Mouse (Mus musculus): Measurements from ENCODE around the gene Gpr135. TPM values are rescaled to one million over a fixed set of nuclear protein-coding genes. Genes with fewer than 3 reads are reported as not detected.

Gpr135 gene
- polyA plus RNA-seq (2014; fragmentation: Nextera tagmentation; extraction: Ambion mirVana) = 0.68 and 0.88 TPM in 2 replicates

- no peak within 1 kb of the TSS for H3K27ac ChIP-seq (ENCODE audit: low read depth)
- H3K9ac ChIP-seq = peak within 1 kb of the TSS; percentile 53
- no peaks in the 10 kb centered on the region for H3K9me3 ChIP-seq (ENCODE audit: low read depth, low read length)
- TF ChIP-seq CTCF (IDR thresholded peaks at IDR 0.05; ENCODE audit: low read depth) = peak; percentile 69
- H3K36me3 ChIP-seq (ENCODE audit: insufficient read depth) = peaks cover 2% of the 10 kb centered on the region; the same call in 1 of the 2 replicates
- peak; percentile 93 for DNase-seq
- H3K27me3 ChIP-seq (ENCODE audit: insufficient read depth, low read length) = peaks cover 20% of the 10 kb centered on the region
- H3K4me2 ChIP-seq = peak within 1 kb of the TSS; percentile 99
- peak; percentile 89 for ATAC-seq (ENCODE audit: insufficient read depth)
- H3K4me1 ChIP-seq (ENCODE audit: insufficient read depth) = 0 out of 2 replicates have a peak, but pooled peaks cover 5% of the 10 kb centered on the region
- WGBS = under 1% methylated on average over 94 of the region's 94 CpGs
- H3K4me3 ChIP-seq (ENCODE audit: low read depth, low read length) = peak within 1 kb of the TSS; percentile 62
Measured at GRCm38 (mm10) chr12:72070327-72071269, at the start of gene Gpr135. TSS of gene Gpr135 (minus strand) at chr12:72071125.

- Histone ChIP-seq H3K4me1 (ENCODE audit: insufficient read depth) (no peaks in the 10 kb centered on the region), H3K27ac (ENCODE audit: low read depth) (no peak overlapping the region), H3K4me2 (no peak overlapping the region), H3K4me3 (ENCODE audit: low read depth, low read length) (no peak overlapping the region), H3K36me3 (ENCODE audit: insufficient read depth) (no peaks in the 10 kb centered on the region), H3K9ac (no peak overlapping the region), H3K27me3 (ENCODE audit: insufficient read depth, low read length) (no peaks in the 10 kb centered on the region), H3K9me3 (ENCODE audit: low read depth, low read length) (no peaks in the 10 kb centered on the region)
- ATAC-seq (ENCODE audit: insufficient read depth) (no peak), DNase-seq (no peak)
- TF ChIP-seq CTCF (IDR thresholded peaks at IDR 0.05; ENCODE audit: low read depth) = no peak
- WGBS = 65% methylated on average over 22 of the region's 23 CpGs
Measured at GRCm38 (mm10) chr12:72115686-72116345, 44.9 kb upstream of the Gpr135 start.

GRCm38 (mm10) chr12:72115126-72115525, 44.2 kb upstream of the Gpr135 start:
- H3K36me3 ChIP-seq (ENCODE audit: insufficient read depth) = no peaks in the 10 kb centered on the region
- no peaks in the 10 kb centered on the region for H3K9me3 ChIP-seq (ENCODE audit: low read depth, low read length)
- H3K27me3 ChIP-seq (ENCODE audit: insufficient read depth, low read length) = no peaks in the 10 kb centered on the region
- ATAC-seq (ENCODE audit: insufficient read depth) (no peak), DNase-seq (no peak)
- no peak for TF ChIP-seq CTCF (IDR thresholded peaks at IDR 0.05; ENCODE audit: low read depth)
- no peaks in the 10 kb centered on the region for H3K4me1 ChIP-seq (ENCODE audit: insufficient read depth)
- H3K4me3 ChIP-seq (ENCODE audit: low read depth, low read length) = no peak overlapping the region
- H3K27ac ChIP-seq (ENCODE audit: low read depth) = no peak overlapping the region
- no peak overlapping the region for H3K4me2 ChIP-seq
- H3K9ac ChIP-seq = no peak overlapping the region
- WGBS = 73% methylated on average over 6 of the region's 6 CpGs

- Histone ChIP-seq H3K9ac (no peak overlapping the region), H3K4me2 (peak overlapping the region; percentile 33; the same call in 1 of the 2 replicates), H3K4me1 (ENCODE audit: insufficient read depth) (no peaks in the 10 kb centered on the region), H3K36me3 (ENCODE audit: insufficient read depth) (no peaks in the 10 kb centered on the region; the same call in 1 of the 2 replicates), H3K9me3 (ENCODE audit: low read depth, low read length) (no peaks in the 10 kb centered on the region), H3K27ac (ENCODE audit: low read depth) (no peak overlapping the region), H3K27me3 (ENCODE audit: insufficient read depth, low read length) (no peaks in the 10 kb centered on the region), H3K4me3 (ENCODE audit: low read depth, low read length) (no peak overlapping the region)
- peak; percentile 88 for TF ChIP-seq CTCF (IDR thresholded peaks at IDR 0.05; ENCODE audit: low read depth)
- ATAC-seq (ENCODE audit: insufficient read depth) (peak; percentile 58; the same call in 1 of the 2 replicates), DNase-seq (peak; percentile 93)
- WGBS = 21% methylated on average over 14 of the region's 14 CpGs
Measured at GRCm38 (mm10) chr12:72104525-72105281, 33.8 kb upstream of the Gpr135 start.

- 77% methylated on average over 5 of the region's 5 CpGs for WGBS
- DNase-seq (no peak), ATAC-seq (ENCODE audit: insufficient read depth) (peak; percentile 41; the same call in 1 of the 2 replicates)
- H3K4me3 ChIP-seq (ENCODE audit: low read depth, low read length) = no peak overlapping the region
- no peak overlapping the region for H3K4me2 ChIP-seq
- TF ChIP-seq CTCF (IDR thresholded peaks at IDR 0.05; ENCODE audit: low read depth) = no peak
- no peak overlapping the region for H3K27ac ChIP-seq (ENCODE audit: low read depth)
- H3K9me3 ChIP-seq (ENCODE audit: low read depth, low read length) = no peaks in the 10 kb centered on the region
- no peaks in the 10 kb centered on the region for H3K27me3 ChIP-seq (ENCODE audit: insufficient read depth, low read length)
- no peak overlapping the region for H3K9ac ChIP-seq
- H3K36me3 ChIP-seq (ENCODE audit: insufficient read depth) = no peaks in the 10 kb centered on the region; the same call in 1 of the 2 replicates
- H3K4me1 ChIP-seq (ENCODE audit: insufficient read depth) = no peaks in the 10 kb centered on the region
Measured at GRCm38 (mm10) chr12:72104027-72104426, 33.1 kb upstream of the Gpr135 start.

- H3K36me3 ChIP-seq (ENCODE audit: insufficient read depth) = peaks cover 5% of the 10 kb centered on the region; the same call in 1 of the 2 replicates
- H3K27ac ChIP-seq (ENCODE audit: low read depth) = no peak overlapping the region
- ATAC-seq (ENCODE audit: insufficient read depth) = no peak
- no peaks in the 10 kb centered on the region for H3K4me1 ChIP-seq (ENCODE audit: insufficient read depth)
- H3K4me2 ChIP-seq = no peak overlapping the region
- WGBS = 81% methylated on average over 6 of the region's 6 CpGs
- no peaks in the 10 kb centered on the region for H3K27me3 ChIP-seq (ENCODE audit: insufficient read depth, low read length)
- H3K4me3 ChIP-seq (ENCODE audit: low read depth, low read length) = no peak overlapping the region
- TF ChIP-seq CTCF (IDR thresholded peaks at IDR 0.05; ENCODE audit: low read depth) = no peak
- DNase-seq = no peak
- H3K9me3 ChIP-seq (ENCODE audit: low read depth, low read length) = no peaks in the 10 kb centered on the region
- H3K9ac ChIP-seq = no peak overlapping the region
Measured at GRCm38 (mm10) chr12:72102776-72103175, 31.9 kb upstream of the Gpr135 start.

Data from lung, embryonic 14.5 days (tissue).